Mouse (Mus musculus) urinary bladder, postnatal 10 days (tissue): ENCODE results near the gene Derl2.

Experiments used
- DNase-seq: peaks from one replicate; pipeline ENCODE4 v3.0.0; 2022; ENCODE audit warnings: low spot score

The Derl2 gene

DNA sequence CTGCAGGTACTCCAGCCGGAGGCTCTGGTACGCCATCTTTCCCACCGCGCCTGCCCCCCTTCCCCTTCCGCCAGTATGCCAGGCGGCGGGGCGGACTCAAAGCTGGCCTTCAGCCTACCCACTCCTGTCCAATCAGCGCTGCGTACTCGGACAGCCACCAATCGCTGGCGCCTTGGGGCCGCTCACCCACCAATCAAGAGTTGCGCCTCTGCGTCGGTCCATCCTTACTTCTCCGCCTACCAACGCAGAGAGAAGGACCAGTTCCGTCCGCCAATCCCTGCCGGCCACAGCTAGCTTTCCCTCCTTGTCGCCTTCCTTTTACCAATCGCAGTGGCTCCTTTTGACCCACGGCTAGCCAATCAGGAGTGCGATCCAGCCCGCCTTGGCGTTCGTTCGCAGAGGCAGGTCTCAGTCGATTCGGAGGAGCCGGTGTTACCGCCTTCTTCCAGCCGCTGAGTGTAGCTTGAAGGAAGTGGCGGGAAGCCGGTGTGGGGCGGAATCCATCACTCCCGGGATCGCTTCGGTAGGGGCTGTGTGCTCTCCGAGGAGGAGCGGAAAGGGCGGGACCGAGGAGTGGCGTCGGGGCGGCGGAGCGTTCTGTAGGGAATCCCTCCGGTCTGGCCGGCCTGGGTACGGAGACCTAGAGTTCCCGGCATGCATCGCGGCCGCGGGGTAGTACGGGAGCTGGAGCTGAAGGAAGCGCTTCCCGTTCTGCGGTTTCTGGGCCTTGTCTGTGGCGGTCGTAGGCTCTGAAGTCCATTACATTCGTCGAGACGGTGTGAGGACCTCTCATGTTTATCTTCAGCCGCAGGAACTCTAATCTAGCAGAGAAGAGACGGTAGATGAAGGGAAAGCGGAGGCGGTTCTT lies at the start of gene Derl2, which contains the start of gene Mis12:
Gene Derl2, minus strand, starts transcription at position 641 of the 868 bp plus-strand sequence.
Gene Mis12, plus strand, starts transcription at position 411 of the 868 bp plus-strand sequence.
- DNase-seq = peak; percentile 93

- no peak for DNase-seq
Measured at GRCm38 (mm10) chr11:71052554-71052953, 32.9 kb upstream of the Derl2 start.

DNA sequence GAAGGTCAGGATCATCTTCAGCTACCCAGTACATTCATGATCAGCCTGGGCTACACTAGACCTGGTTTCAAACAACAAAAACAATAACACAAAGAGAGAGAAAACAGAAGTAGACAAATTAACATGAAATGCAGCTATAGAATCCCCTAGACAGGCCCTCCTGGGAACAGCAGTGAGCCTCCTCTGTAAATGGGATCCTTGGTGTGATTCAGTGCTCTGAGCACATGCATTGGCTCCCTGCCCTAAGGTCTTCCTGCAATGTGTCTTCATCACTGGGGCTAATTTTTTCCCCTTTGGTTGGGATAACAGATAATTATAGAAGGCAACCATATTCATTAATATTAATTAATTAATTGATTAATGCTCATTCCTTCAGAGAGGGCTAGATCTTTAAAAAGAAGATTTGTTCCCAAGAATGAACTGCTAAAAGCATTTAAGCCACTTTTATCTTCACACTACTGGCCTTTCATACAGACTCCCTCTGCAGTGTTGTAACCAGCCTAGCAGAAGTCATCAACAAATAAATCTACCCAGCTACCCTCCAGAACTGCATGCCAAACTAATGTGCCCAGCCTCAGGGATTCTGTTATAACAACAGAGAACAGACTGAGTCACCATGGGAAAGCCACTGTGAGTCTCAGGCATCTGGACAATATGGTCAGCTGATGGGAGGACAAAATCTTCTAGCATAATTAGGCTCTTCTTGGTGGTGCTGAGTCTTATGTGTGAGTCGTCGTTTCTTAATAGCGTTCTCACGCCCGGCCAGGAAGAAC lies 20.1 kb upstream of the Derl2 start:
- no peak for DNase-seq

- DNase-seq = no peak
Measured at GRCm38 (mm10) chr11:71033163-71033761, 13.6 kb upstream of the Derl2 start, which contains the start of gene 6330403K07Rik. Gene 6330403K07Rik, minus strand, starts transcription at chr11:71033513.

DNA sequence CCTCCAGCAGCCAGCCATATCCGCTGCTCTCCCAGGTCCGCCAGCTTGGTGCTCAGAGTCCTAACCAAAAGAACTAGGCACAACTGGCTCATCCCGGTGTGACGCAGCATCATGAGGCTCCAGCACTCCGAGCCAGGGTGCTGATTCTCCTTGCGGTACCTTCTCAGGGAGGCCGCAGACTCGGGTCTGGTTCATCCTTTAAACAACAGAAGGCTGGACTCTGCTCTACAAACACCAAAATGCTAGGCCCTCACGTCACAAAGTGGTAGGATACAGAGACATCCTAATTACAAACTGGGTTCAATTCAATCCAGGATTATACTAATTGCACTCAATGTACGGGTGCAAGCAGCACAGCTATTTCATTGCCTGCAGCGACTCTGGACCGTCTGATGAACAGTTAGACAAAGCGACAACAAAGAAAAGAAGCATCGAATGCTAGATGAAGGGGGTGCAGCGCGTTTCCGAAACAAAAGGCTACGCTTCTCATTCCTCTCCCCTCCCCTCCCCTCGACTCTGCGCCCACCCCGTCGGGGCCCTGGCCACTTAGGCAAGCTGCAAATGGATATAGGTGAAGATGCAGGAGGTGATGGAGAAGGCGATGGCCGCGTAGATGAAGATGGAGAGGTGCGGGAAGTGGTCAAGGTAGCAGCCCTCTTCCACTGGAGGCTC lies 13.0 kb upstream of the Derl2 start:
- no peak for DNase-seq

DNA sequence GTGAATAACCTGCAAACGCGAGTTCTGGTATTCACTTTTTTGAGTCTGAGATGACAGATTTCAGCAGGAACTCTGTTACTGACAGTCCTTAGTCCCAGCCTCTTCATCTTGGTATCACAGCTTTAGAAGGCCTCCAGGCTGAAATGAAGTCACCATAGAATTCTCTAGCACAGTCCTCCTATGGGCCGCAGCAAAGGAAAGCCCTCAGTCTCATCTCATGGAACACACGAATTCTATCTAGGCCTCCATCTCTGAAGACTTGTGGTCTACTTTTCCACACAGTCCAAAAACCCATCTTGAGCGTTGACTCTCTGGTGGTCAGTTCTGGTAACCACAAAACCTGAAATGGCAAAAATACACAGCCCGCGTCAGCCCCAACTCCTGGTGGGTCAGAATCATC lies 12.4 kb upstream of the Derl2 start:
- DNase-seq = no peak

GRCm38 (mm10) chr11:71029403-71030118 lies 9.9 kb upstream of the Derl2 start:
- DNase-seq = no peak

DNA sequence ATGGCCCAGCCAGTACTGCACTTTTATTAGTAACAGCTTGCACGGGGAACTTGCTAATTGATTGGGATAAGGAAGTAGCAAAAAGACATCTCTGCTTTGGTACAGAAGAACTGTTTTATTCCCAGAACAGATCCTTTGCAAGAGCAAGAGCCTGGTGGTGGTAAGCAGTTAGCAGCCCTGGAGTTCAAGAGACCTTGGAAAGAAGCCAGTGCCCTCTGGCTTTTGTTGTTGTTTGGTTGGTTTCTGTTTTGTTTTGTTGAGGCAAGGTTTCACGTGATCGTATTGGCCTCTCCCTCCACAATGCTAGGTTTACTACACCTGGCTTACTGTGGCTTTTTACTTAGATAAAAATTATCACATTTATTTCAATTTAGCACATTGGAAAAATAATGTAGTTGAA lies 8.6 kb upstream of the Derl2 start:
- no peak for DNase-seq

DNA sequence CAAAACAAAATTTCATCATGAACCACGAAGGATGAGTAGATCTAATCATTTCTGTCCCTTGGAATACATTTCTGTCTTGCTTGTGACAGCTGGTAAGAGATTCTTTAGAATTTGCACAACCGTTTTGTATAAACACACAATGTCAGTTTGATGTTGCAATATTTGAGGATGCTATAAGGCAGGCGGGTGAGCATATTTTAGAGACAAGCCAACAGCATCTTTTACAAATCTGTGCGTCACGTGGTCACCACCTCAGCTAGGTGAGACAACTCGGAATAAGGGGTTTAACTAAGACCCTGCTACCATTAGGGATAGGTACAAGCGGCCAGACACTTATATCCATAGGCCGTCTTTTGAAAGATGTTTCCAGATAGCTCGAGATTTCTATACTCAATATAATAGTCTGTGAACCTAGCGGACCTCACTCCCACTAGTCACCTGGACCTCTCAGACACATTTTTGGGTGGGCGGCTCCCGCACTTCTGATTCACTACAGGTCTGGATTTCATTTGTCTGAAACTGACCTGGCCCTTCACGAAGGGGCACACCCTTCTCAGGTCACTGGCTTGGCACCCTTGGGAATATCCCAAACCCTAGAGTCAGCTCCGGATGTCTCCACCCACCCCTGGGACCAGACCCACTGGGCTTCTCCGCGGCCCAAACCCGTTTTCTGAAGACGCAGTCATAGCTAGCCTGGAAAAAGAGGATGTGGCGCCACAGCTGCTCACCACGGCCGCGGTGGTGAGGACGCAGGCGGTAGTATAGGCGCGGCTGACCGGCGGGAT lies 1.0 kb downstream of the Derl2 start:
- no peak for DNase-seq

GRCm38 (mm10) chr11:71017051-71017450 lies 2.6 kb downstream of the Derl2 start:
- DNase-seq = no peak

DNA sequence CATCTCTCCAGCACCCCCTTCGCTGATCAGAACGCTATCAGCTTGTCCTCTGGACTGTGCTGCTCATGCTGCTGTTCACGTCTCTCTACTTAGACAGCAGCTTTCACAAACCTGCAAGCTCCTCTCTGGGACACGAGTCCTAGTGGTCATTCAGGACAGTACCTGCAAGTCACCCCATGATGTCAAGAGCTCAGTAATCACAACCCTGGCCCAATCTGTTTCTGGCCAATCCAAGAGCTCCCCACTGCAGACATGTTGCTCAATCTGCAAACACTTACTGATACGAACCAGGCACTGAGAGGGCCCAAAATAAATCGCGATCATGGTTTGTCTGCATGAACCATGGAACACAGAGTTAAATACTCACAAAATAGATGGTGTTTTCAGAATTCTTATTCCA lies 6.9 kb downstream of the Derl2 start:
- no peak for DNase-seq

DNA sequence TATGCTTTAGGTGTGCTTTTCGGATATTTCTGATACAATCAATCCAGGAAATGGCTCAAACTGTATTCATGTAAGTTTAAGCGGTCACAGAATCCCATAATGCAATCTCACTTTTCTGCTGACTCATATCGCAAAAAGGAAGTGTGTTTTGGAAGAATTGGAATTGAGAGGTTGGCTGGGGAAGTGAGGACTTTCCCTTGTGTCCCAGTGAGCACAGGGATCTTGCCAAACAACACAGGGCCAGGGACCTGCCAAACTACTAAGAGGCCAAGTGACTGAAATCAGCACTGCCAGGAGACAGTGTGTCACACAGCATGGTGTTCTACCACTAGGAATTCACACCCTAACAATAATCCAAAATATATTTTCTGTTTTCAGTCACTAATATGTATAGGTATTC lies 11.3 kb downstream of the Derl2 start:
- DNase-seq = no peak

- no peak for DNase-seq
Measured at GRCm38 (mm10) chr11:71007831-71008230, 11.8 kb downstream of the Derl2 start.

DNA sequence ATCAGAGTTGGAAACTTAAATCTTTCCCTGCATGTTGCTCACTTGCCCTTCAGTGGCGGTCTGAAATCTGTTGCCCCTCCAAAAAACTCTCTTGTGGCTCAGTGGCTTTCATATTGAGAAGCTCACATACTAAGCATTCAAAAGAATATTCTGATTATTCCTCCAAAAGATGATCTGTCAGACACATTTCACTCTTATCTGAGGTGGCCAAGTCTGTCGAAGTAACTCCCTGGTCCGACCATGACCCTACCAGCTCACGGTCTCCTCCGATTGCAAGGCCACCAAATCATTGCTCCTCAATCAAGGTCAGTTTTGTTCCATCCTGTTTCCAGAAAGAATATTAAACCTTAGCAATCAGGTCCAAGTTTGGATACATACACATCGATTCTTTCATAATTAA lies 12.6 kb downstream of the Derl2 start:
- DNase-seq = no peak

DNA sequence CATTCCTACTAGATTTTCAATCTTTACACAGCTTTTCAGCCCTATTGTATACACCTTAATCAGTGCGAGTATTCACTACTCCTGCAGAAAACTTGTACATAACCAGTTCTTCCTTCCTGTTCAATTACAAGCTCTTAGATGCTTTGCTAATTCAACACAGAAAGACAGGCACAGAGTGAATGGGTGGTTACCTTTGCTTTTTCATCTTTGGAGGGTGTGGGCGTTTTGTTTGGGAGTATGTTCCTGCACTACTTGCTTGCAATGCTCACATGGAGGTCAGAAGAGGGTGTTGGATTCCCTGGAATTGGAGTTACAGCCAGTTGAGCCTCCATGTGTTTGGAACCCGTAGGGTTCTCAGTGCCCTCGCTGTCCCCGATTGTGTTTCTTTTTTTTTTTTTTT lies 14.6 kb downstream of the Derl2 start:
- DNase-seq = no peak

- peak; percentile 78 for DNase-seq
Measured at GRCm38 (mm10) chr11:71004316-71004773, 15.3 kb downstream of the Derl2 start, which contains the start of gene Dhx33. Gene Dhx33, minus strand, starts transcription at chr11:71004437.

DNA sequence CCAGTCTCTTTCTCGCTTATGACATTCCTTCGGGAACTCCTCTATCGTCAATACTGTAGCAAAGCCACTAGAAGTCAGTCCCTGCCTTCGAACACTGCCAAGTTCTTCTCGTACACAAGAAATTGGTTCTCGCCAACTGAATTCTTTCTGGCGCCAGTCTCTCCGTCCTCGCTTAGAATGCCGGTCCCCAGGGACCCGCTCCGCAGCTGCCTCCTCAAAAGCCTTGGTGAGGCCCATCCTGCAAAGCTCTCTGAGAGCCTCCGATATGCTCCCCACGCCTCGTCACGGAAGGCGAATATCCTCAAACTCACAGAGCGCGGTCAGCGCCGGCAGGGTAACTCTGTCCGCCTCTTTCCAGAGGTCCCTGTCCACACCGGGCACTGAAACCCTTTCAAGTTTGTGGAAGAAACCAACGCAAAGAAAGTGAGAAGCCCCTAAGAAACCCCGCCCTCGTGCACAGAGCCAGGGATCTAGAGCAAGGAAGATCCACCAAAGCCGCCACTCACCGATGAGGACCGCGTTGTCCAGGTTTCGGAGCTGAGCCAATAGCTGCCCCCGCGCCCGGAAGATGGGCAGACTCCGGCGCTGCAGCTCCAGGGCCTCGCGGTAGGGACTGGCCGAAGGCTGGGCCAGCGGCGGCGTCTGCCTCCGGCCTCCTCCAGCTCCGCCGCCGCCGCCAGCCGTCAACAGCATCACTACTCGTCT lies 15.9 kb downstream of the Derl2 start:
- DNase-seq = no peak

DNA sequence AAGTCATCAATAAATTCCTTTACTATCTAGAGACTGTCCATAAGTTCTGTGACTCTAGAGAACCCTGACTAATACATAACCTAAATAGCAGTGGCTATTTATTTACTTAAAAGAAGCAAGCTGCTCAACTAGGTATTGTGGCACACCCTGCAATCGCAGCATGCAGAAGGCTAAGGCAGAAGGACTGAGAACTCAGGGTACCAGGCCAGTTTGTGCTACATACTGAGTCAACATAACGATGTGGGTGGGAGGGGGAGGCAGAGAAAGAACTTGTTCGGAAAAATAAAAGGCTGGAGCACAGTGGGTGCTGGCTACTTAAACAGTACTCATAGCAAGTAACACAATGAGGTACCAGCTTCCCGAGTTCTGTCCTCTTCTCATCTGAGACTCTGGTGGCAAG lies 18.5 kb downstream of the Derl2 start:
- no peak for DNase-seq

- DNase-seq = peak; percentile 94
Measured at GRCm38 (mm10) chr11:70982557-70983228, 36.9 kb downstream of the Derl2 start, which contains the start of gene C1qbp. Gene C1qbp, minus strand, starts transcription at chr11:70983026.
